Mouse (Mus musculus) neutrophil, adult 59 days (primary cell): ENCODE measurements around the gene Mup2. TPM values are rescaled to one million over a fixed set of nuclear protein-coding genes. Genes with fewer than 3 reads are reported as not detected.

Source experiments
- total RNA-seq, 2 experiments: library from RNA; stranded (reverse); gene quantifications; 1 replicate in 1 of 2; 2 replicates in 1 of 2; pipeline ENCODE4 v1.2.4; 2023

Mup2 gene
- total RNA-seq: not detected

DNA sequence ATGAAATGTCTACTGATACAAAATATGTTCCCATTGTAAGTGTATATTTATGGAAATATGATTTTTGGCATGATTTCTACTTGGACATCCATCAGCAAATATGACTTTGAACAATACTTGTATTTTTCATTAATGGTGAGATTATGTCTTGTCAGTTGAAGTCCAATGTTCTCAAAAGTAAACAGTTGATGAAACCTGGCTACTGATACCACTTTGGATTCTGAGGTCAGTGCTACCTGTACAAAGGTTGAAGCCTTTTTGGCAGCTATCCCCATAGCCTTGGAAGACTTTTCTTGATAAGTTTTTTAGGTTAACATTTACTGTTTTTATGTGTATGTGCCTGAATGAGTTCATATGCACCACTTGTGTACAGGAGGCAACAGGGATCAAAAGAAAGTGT is at the start of gene Mup2:
TSS of gene Mup2 (minus strand) at position 101 of the 400 bp plus-strand sequence.

Other genes with a start within 250 kb of the Mup2 start
- not detected for gene Slc46a2, start 239.2 kb downstream of the Mup2 start, total RNA-seq
- not detected for gene Mup4, start 193.6 kb downstream of the Mup2 start, total RNA-seq
- gene Mup6, start 190.0 kb downstream of the Mup2 start, total RNA-seq: not detected
- not detected for gene Mup7, start 83.8 kb downstream of the Mup2 start, total RNA-seq
- gene Mup8, start 68.3 kb upstream of the Mup2 start, total RNA-seq: not detected